Mouse (Mus musculus) B cell, adult 67 days (primary cell): Measurements from ENCODE around the gene Pum1. TPM values are rescaled to one million over a fixed set of nuclear protein-coding genes. Genes with fewer than 3 reads are reported as not detected.

Experiments
- total RNA-seq, 2 experiments: library from RNA; stranded (reverse); gene quantifications; 4 replicates each; pipeline ENCODE4 v1.2.4; 2023

The Pum1 gene
- total RNA-seq: 100 to 1,000 TPM; 137 to 161 TPM

DNA sequence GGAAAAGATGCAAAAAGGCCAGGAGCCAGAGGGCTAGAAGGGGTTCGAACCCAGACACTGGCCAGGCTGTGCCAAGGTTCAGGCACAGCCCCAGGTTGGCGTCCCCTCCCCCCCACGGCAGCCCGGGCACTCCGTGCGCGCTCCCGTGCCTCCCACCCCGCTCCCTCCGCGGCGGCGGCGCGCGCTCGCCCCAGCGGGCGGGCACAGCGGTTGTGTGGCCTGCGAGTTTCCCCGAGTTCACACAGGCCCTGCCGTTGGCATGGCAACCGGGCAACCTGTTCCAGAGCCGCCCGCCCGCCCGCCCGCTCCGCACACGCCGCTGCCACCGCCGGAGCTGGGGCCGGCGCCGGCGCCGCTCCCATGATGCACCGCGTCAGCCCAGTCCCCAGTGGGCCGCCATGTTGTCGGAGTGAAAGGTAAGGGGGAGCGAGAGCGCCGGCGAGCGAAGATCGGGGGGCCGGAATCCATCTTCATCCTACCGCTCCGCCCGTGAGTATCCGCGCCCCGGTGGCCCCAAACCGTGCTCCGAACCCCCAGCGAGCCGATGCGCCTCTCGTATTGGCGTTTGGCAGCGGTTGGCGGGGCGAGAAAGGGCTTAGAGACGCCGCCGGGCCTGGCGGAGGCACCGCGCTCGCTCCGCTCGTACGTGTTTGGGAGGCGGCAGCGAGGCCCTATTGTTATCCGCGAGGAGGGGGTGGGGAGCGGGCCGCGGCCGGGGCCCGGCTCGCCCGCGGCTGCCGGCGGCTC is at the start of gene Pum1:
TSS of gene Pum1 (plus strand) at position 343 of the 747 bp plus-strand sequence.

DNA sequence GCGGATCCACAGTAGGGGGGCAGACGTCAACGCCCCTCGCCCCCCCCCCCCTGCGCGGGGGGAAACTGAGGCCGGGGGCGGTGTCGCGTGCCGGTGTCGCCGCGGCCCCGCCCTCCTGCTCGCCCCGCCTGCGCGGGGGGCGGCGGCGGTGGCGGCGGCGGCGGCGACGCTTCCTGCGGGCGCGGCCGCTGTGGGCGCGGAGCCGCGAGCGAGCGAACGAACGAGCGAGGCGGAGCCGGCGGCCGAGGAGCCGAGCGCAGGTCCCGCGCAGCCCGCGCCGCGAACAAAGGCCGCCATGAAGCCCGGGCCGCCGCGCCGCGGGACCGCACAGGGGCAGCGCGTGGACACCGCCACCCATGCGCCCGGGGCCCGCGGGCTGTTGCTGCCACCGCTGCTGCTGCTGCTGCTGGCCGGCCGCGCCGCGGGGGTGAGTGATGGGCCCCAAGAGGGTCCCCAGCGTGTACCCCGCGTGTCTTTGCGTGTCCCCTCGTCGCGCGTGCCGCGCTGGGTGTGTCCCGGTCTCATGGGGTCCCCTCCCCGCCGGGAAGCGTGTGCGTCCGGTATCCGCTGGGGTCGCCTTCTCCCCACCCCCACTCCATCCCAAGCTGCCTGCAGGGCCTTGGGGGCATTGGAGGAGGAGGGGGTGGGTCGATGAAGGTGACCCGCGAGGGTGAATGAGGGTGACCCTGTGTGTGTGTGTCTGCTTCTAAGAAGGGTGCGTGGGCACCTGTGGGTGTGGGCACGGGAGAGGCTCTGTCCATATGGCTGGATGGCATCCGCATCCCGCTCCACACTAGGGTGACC is 129.5 kb downstream of the Pum1 start, which contains the start of gene Sdc3:
TSS of gene Sdc3 (plus strand) at position 162 of the 804 bp plus-strand sequence.

Other genes starting within 250 kb of the Pum1 start
- gene Nkain1, start 89.1 kb upstream of the Pum1 start, total RNA-seq: not detected
- 1 to 10 TPM; 2.3 to 5.7 TPM for gene Sdc3, start 129.2 kb downstream of the Pum1 start, total RNA-seq
- 1,000 to 10,000 TPM in 1 of 2 experiments, 100 to 1,000 TPM in 1; 950 to 1,045 TPM for gene Laptm5, start 249.8 kb downstream of the Pum1 start, total RNA-seq